Mouse (Mus musculus) heart, postnatal 0 days (tissue): ENCODE results near the gene 6430571L13Rik. TPM values are rescaled to one million over a fixed set of nuclear protein-coding genes. Genes with fewer than 3 reads are reported as not detected.

Source experiments
- ATAC-seq: fragments of 200-750 bp; cut with Nextera tagmentation; 2 replicates; pipeline ENCODE4 v1.8.0; 2017; ENCODE audit warnings: low read depth, moderate number of reproducible peaks, moderate library complexity; ENCODE audit not compliant: insufficient read depth
- DNase-seq: peaks from one replicate; pipeline ENCODE4 v3.0.0-alpha.2; 2016; ENCODE audit warnings: low spot score
- H3K27ac ChIP-seq: fragments of 300-500 bp; sonication (generic); 2 replicates; pipeline ENCODE4 v1.5.1; 2014; ENCODE audit warnings: low read depth, mild to moderate bottlenecking
- H3K27me3 ChIP-seq: fragments of 300-500 bp; sonication (generic); 2 replicates; pipeline ENCODE4 v1.6.1; 2014; ENCODE audit warnings: low read length, mixed read lengths; ENCODE audit not compliant: control insufficient read depth, insufficient read depth
- H3K36me3 ChIP-seq: fragments of 300-500 bp; sonication (generic); replicated peaks from 2 replicates; pipeline ENCODE4 v1.6.1; 2014; ENCODE audit warnings: low read length, mixed read lengths; ENCODE audit not compliant: control insufficient read depth, insufficient read depth
- H3K4me1 ChIP-seq: fragments of 300-500 bp; sonication (generic); 2 replicates; pipeline ENCODE4 v1.6.1; 2014; ENCODE audit warnings: antibody characterized with exemption; ENCODE audit not compliant: control insufficient read depth, insufficient read depth
- H3K4me2 ChIP-seq: fragments of 300-500 bp; sonication (generic); 2 replicates; pipeline ENCODE4 v1.6.1; 2014; ENCODE audit warnings: low read depth, mild to moderate bottlenecking, low read length, moderate library complexity
- H3K4me3 ChIP-seq: fragments of 300-500 bp; sonication (generic); 2 replicates; pipeline ENCODE4 v1.5.1; 2014; ENCODE audit warnings: low read depth, low read length
- H3K9ac ChIP-seq: fragments of 300-500 bp; sonication (generic); replicated peaks from 2 replicates; pipeline ENCODE4 v1.6.1; 2014; ENCODE audit warnings: low read depth, low read length, mixed read lengths
- H3K9me3 ChIP-seq: fragments of 300-500 bp; sonication (generic); replicated peaks from 2 replicates; pipeline ENCODE4 v1.6.1; 2016; ENCODE audit warnings: low read length; ENCODE audit not compliant: control insufficient read depth
- CTCF ChIP-seq: IDR thresholded peaks from 2 replicates; pipeline ENCODE4 v1.5.1; 2016; ENCODE audit warnings: antibody characterized with exemption, control low read depth, low read depth
- EP300 ChIP-seq: IDR thresholded peaks from 2 replicates; pipeline ENCODE4 v1.6.1; 2016; ENCODE audit warnings: antibody characterized with exemption, low read depth
- WGBS: fragments of 180-500 bp; shearing (Covaris S2); extraction: QIAGEN DNeasy Blood & Tissue Kit; methylation state at CpG from one replicate; pipeline ENCODE4 v1.1.7; 2014; 5-methylcytosine and 5-hydroxymethylcytosine counted together
- polyA plus RNA-seq: library from polyadenylated mRNA; unstranded; fragments of >200 nt; fragmentation: Nextera tagmentation; extraction: Ambion mirVana; gene quantifications from 2 replicates; pipeline ENCODE4 v1.2.1, GENCODE M21; 2015
- total RNA-seq: library from RNA; depleted of rRNA; stranded (reverse); fragments of >200 nt; gene quantifications from 2 replicates; pipeline ENCODE4 v1.2.3, GENCODE M21; 2014; ENCODE audit warnings: low replicate concordance

The 6430571L13Rik gene
- total and polyA plus RNA-seq, 2 experiments from 2014 or later = 3.1 to 11.0 TPM

GRCm38 (mm10) chr9:107347586-107348183 is 7.3 kb downstream of the 6430571L13Rik start:
- WGBS = 61% methylated on average over 9 of the region's 9 CpGs
- no peak overlapping the region for H3K4me2 ChIP-seq
- no peaks in the 10 kb centered on the region for H3K9me3 ChIP-seq
- ATAC-seq = no peak
- no peaks in the 10 kb centered on the region for H3K27me3 ChIP-seq
- no peak overlapping the region for H3K4me3 ChIP-seq
- DNase-seq = no peak
- no peak for TF ChIP-seq EP300
- TF ChIP-seq CTCF = no peak
- no peak overlapping the region for H3K9ac ChIP-seq
- no peak overlapping the region for H3K27ac ChIP-seq
- no peaks in the 10 kb centered on the region for H3K36me3 ChIP-seq
- H3K4me1 ChIP-seq = no peaks in the 10 kb centered on the region

GRCm38 (mm10) chr9:107349321-107349720 is 8.9 kb downstream of the 6430571L13Rik start:
- 60% methylated on average over 7 of the region's 7 CpGs for WGBS
- H3K36me3 ChIP-seq = no peaks in the 10 kb centered on the region
- no peak for DNase-seq
- TF ChIP-seq CTCF (no peak), EP300 (no peak)
- H3K4me2 ChIP-seq = no peak overlapping the region
- no peak overlapping the region for H3K9ac ChIP-seq
- no peak overlapping the region for H3K4me3 ChIP-seq
- H3K4me1 ChIP-seq = no peaks in the 10 kb centered on the region
- ATAC-seq = no peak
- no peaks in the 10 kb centered on the region for H3K9me3 ChIP-seq
- H3K27me3 ChIP-seq = no peaks in the 10 kb centered on the region
- no peak overlapping the region for H3K27ac ChIP-seq

- no peak for DNase-seq
- Histone ChIP-seq H3K4me1 (no peaks in the 10 kb centered on the region), H3K9ac (no peak overlapping the region), H3K27me3 (peaks cover 10% of the 10 kb centered on the region), H3K27ac (no peak overlapping the region), H3K36me3 (no peaks in the 10 kb centered on the region), H3K4me3 (no peak overlapping the region), H3K9me3 (no peaks in the 10 kb centered on the region), H3K4me2 (no peak overlapping the region)
- no peak for ATAC-seq
- TF ChIP-seq CTCF (no peak), EP300 (no peak)
- WGBS = 54% methylated on average over 1 of the region's 1 CpGs
Measured at GRCm38 (mm10) chr9:107354826-107355225, 14.4 kb downstream of the 6430571L13Rik start.

- no peaks in the 10 kb centered on the region for H3K36me3 ChIP-seq
- ATAC-seq = no peak
- 43% methylated on average over 6 of the region's 7 CpGs for WGBS
Measured at GRCm38 (mm10) chr9:107355870-107356765, 15.7 kb downstream of the 6430571L13Rik start.

GRCm38 (mm10) chr9:107357651-107358050 is 17.2 kb downstream of the 6430571L13Rik start:
- H3K4me1 ChIP-seq = no peaks in the 10 kb centered on the region
- no peak for ATAC-seq

More at GRCm38 (mm10) chr9:107355870-107356765, 15.7 kb downstream of the 6430571L13Rik start:
- H3K27ac ChIP-seq = no peak overlapping the region
- H3K27me3 ChIP-seq = peaks cover 10% of the 10 kb centered on the region
- peak; percentile 64 for DNase-seq
- H3K4me1 ChIP-seq = no peaks in the 10 kb centered on the region
- H3K4me2 ChIP-seq = no peak overlapping the region
- H3K4me3 ChIP-seq = no peak overlapping the region
- no peaks in the 10 kb centered on the region for H3K9me3 ChIP-seq
- no peak overlapping the region for H3K9ac ChIP-seq
- peak; percentile 67 for TF ChIP-seq CTCF
- TF ChIP-seq EP300 = no peak

More at GRCm38 (mm10) chr9:107357651-107358050, 17.2 kb downstream of the 6430571L13Rik start:
- peak; percentile 64 for DNase-seq
- H3K27ac ChIP-seq = no peak overlapping the region
- H3K9ac ChIP-seq = no peak overlapping the region
- no peaks in the 10 kb centered on the region for H3K36me3 ChIP-seq
- WGBS = 28% methylated on average over 5 of the region's 5 CpGs
- H3K4me2 ChIP-seq = no peak overlapping the region
- no peak overlapping the region for H3K4me3 ChIP-seq
- H3K27me3 ChIP-seq = peaks cover 10% of the 10 kb centered on the region
- no peaks in the 10 kb centered on the region for H3K9me3 ChIP-seq
- TF ChIP-seq EP300 (no peak), CTCF (peak; percentile 94)
